Mouse (Mus musculus): ENCODE data around the gene Gm525. TPM values are rescaled to one million over a fixed set of nuclear protein-coding genes. Genes with fewer than 3 reads are reported as not detected.

Gm525 gene
- total RNA-seq, 2 experiments from 2014 or later: not detected

Other genes starting within 250 kb of the Gm525 start
- gene Akap1, start 209.3 kb upstream of the Gm525 start, total RNA-seq (2021): 10 to 100 TPM; 57.0 to 75.1 TPM
- 1 to 10 TPM; 8.4 to 9.0 TPM for gene Scpep1, start 118.4 kb upstream of the Gm525 start, total RNA-seq (2021)
- gene Elobl, start 106.9 kb upstream of the Gm525 start, total RNA-seq (2021): not detected
- gene Coil, start 103.6 kb upstream of the Gm525 start, total RNA-seq (2021): 1 to 10 TPM; 3.3 to 3.8 TPM
- 1 to 10 TPM; 7.7 to 8.5 TPM for gene Trim25, start 74.5 kb upstream of the Gm525 start, total RNA-seq (2021)
- 1 to 10 TPM; 2.6 to 3.1 TPM for gene Dgke, start 7.0 kb upstream of the Gm525 start, total RNA-seq (2021)
- gene Nog, start 228.5 kb downstream of the Gm525 start, total RNA-seq (2021): 1 to 10 TPM; 2.3 to 3.1 TPM

Measured in gastrocnemius, postnatal 36 days (tissue).